Mouse (Mus musculus) heart, postnatal 0 days (tissue): ENCODE measurements around the gene Cfap44. TPM values are rescaled to one million over a fixed set of nuclear protein-coding genes. Genes with fewer than 3 reads are reported as not detected.

Source experiments
- ATAC-seq: fragments of 200-750 bp; cut with Nextera tagmentation; 2 replicates; pipeline ENCODE4 v1.8.0; 2017; ENCODE audit warnings: low read depth, moderate number of reproducible peaks, moderate library complexity; ENCODE audit not compliant: insufficient read depth
- DNase-seq: peaks from one replicate; pipeline ENCODE4 v3.0.0-alpha.2; 2016; ENCODE audit warnings: low spot score
- H3K27ac ChIP-seq: fragments of 300-500 bp; sonication (generic); 2 replicates; pipeline ENCODE4 v1.5.1; 2014; ENCODE audit warnings: low read depth, mild to moderate bottlenecking
- H3K27me3 ChIP-seq: fragments of 300-500 bp; sonication (generic); 2 replicates; pipeline ENCODE4 v1.6.1; 2014; ENCODE audit warnings: low read length, mixed read lengths; ENCODE audit not compliant: control insufficient read depth, insufficient read depth
- H3K36me3 ChIP-seq: fragments of 300-500 bp; sonication (generic); replicated peaks from 2 replicates; pipeline ENCODE4 v1.6.1; 2014; ENCODE audit warnings: low read length, mixed read lengths; ENCODE audit not compliant: control insufficient read depth, insufficient read depth
- H3K4me1 ChIP-seq: fragments of 300-500 bp; sonication (generic); 2 replicates; pipeline ENCODE4 v1.6.1; 2014; ENCODE audit warnings: antibody characterized with exemption; ENCODE audit not compliant: control insufficient read depth, insufficient read depth
- H3K4me2 ChIP-seq: fragments of 300-500 bp; sonication (generic); 2 replicates; pipeline ENCODE4 v1.6.1; 2014; ENCODE audit warnings: low read depth, mild to moderate bottlenecking, low read length, moderate library complexity
- H3K4me3 ChIP-seq: fragments of 300-500 bp; sonication (generic); 2 replicates; pipeline ENCODE4 v1.5.1; 2014; ENCODE audit warnings: low read depth, low read length
- H3K9ac ChIP-seq: fragments of 300-500 bp; sonication (generic); replicated peaks from 2 replicates; pipeline ENCODE4 v1.6.1; 2014; ENCODE audit warnings: low read depth, low read length, mixed read lengths
- H3K9me3 ChIP-seq: fragments of 300-500 bp; sonication (generic); replicated peaks from 2 replicates; pipeline ENCODE4 v1.6.1; 2016; ENCODE audit warnings: low read length; ENCODE audit not compliant: control insufficient read depth
- CTCF ChIP-seq: IDR thresholded peaks from 2 replicates; pipeline ENCODE4 v1.5.1; 2016; ENCODE audit warnings: antibody characterized with exemption, control low read depth, low read depth
- EP300 ChIP-seq: IDR thresholded peaks from 2 replicates; pipeline ENCODE4 v1.6.1; 2016; ENCODE audit warnings: antibody characterized with exemption, low read depth
- WGBS: fragments of 180-500 bp; shearing (Covaris S2); extraction: QIAGEN DNeasy Blood & Tissue Kit; methylation state at CpG from one replicate; pipeline ENCODE4 v1.1.7; 2014; 5-methylcytosine and 5-hydroxymethylcytosine counted together
- polyA plus RNA-seq: library from polyadenylated mRNA; unstranded; fragments of >200 nt; fragmentation: Nextera tagmentation; extraction: Ambion mirVana; gene quantifications from 2 replicates; pipeline ENCODE4 v1.2.1, GENCODE M21; 2015
- total RNA-seq: library from RNA; depleted of rRNA; stranded (reverse); fragments of >200 nt; gene quantifications from 2 replicates; pipeline ENCODE4 v1.2.3, GENCODE M21; 2014; ENCODE audit warnings: low replicate concordance

The Cfap44 gene
- total and polyA plus RNA-seq, 2 experiments from 2014 or later: not detected

DNA sequence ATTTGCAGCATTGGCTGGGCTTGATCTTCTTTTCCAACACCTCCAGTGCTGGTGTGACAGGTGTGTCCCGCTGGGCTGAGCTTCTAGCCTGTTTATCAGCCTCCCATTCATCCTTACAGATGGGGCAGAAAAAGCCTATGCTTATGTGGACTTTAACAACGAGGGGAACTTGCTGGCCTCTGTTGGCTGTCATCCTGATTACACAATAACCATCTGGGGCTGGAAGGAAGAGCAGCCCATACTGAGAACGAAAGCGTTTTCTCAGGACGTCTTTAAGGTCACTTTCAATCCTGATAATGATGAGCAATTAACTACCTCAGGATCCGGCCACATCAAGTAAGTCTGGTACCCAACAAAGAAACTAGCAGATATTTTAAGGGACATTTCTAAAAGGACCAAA lies 15.6 kb downstream of the Cfap44 start:
- no peak overlapping the region for H3K4me3 ChIP-seq
- no peaks in the 10 kb centered on the region for H3K4me1 ChIP-seq
- 41% methylated on average over 6 of the region's 6 CpGs for WGBS
- no peak for ATAC-seq
- TF ChIP-seq EP300 (no peak), CTCF (no peak)
- no peak overlapping the region for H3K4me2 ChIP-seq
- H3K9me3 ChIP-seq: no peaks in the 10 kb centered on the region
- H3K36me3 ChIP-seq: no peaks in the 10 kb centered on the region
- no peak overlapping the region for H3K27ac ChIP-seq
- no peak overlapping the region for H3K9ac ChIP-seq
- no peak for DNase-seq
- no peaks in the 10 kb centered on the region for H3K27me3 ChIP-seq

DNA sequence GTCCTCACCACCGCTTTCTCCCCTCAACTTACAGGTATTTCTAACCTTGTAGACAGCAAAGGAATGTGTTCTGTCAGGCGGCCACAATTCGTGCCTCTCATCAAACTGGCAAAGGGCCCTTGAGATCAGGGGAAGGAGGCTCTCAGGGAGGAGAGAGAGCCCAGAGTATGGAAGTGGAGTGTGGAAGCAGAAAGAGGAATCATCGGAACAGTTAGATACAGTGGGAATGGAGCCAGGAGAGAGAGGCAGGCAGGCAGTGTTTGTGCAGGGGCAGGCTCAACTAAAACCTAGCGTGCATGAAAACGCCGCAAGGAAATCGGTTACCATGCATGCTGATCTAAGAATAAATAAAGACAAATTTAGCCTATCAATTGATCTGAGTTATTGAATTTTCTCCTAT lies 23.0 kb downstream of the Cfap44 start:
- Histone ChIP-seq H3K4me2 (0 out of 2 replicates have a peak overlapping the region, but pooled peaks have one; percentile 13), H3K9me3 (no peaks in the 10 kb centered on the region), H3K4me3 (no peak overlapping the region), H3K9ac (no peak overlapping the region), H3K27me3 (no peaks in the 10 kb centered on the region), H3K4me1 (no peaks in the 10 kb centered on the region), H3K27ac (no peak overlapping the region), H3K36me3 (no peaks in the 10 kb centered on the region)
- WGBS: 37% methylated on average over 8 of the region's 8 CpGs
- no peak for ATAC-seq
- no peak for DNase-seq
- TF ChIP-seq EP300: no peak
- TF ChIP-seq CTCF: no peak

DNA sequence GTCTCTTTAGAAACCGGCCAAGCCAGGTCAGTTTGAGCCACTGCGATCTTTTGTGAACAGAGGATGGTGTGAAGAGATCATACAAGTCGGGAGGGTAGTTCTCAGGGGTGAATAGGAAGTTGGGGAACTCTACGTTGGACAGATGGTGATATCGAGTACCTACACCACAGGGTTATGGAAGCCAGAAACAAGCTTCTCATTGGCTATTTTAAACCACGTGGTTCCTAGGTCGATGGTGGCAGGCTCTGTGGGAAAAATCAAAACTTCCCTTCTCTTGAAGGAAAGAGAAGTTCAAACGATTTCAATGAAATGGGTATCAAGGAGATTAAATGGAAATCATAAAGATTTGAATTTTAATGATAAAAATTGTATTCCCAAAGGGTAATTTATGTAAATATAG lies 27.1 kb downstream of the Cfap44 start:
- Histone ChIP-seq H3K4me1 (no peaks in the 10 kb centered on the region), H3K9me3 (no peaks in the 10 kb centered on the region)

DNA sequence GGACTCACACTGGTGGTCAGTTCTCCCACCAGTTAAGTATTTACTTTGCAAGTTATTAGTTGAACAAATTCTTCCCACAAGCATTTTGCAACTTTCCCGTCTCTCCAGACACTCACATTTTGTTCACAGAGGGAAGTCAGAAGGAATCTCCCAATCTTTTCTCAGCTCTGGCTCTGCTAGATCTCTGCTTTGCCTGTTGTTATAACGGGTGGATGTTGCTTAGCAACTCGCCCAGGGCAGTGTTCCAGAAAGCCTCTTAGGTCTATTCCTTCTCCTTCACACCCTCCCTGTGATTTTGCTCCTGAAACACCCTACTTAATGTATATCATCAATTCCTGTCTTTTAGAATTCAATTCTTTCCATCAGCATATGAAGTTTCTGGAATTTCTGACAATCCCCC lies 28.9 kb downstream of the Cfap44 start:
- 20% methylated on average over 3 of the region's 3 CpGs for WGBS
- Histone ChIP-seq H3K4me2 (no peak overlapping the region), H3K27me3 (no peaks in the 10 kb centered on the region), H3K36me3 (no peaks in the 10 kb centered on the region), H3K27ac (no peak overlapping the region), H3K9me3 (no peaks in the 10 kb centered on the region), H3K4me1 (no peaks in the 10 kb centered on the region), H3K4me3 (no peak overlapping the region), H3K9ac (no peak overlapping the region)
- DNase-seq (no peak), ATAC-seq (no peak)
- TF ChIP-seq EP300 (no peak), CTCF (no peak)

More for the DNA sequence above, 27.1 kb downstream of the Cfap44 start:
- Histone ChIP-seq H3K27me3 (no peaks in the 10 kb centered on the region), H3K36me3 (no peaks in the 10 kb centered on the region), H3K4me2 (no peak overlapping the region), H3K4me3 (no peak overlapping the region), H3K9ac (no peak overlapping the region), H3K27ac (no peak overlapping the region)
- TF ChIP-seq CTCF: no peak
- no peak for TF ChIP-seq EP300
- ATAC-seq (no peak), DNase-seq (no peak)
- 78% methylated on average over 8 of the region's 8 CpGs for WGBS

DNA sequence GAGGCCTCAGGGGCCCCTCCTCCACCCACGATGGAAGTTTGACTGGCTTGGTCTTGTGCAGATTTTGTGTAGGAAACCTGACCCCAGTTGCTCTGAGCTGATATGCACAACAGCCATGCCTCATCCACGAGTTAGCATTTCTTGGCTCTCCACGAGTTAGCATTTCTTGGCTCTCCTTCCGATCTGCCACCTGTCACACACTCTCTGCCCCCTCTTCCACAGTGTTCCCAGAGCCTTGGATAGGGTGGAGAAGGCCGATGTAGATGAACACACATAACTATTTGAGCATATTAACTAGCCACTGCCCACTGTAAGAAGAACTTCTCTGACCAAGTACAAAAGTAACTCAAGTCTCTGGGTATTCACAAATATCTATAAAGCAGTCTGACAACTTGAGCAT lies 33.9 kb downstream of the Cfap44 start:
- no peak overlapping the region for H3K4me3 ChIP-seq
- no peaks in the 10 kb centered on the region for H3K36me3 ChIP-seq
- H3K9me3 ChIP-seq: no peaks in the 10 kb centered on the region
- no peak overlapping the region for H3K27ac ChIP-seq
- no peak for ATAC-seq
- H3K9ac ChIP-seq: no peak overlapping the region
- WGBS: 53% methylated on average over 5 of the region's 5 CpGs
- H3K27me3 ChIP-seq: no peaks in the 10 kb centered on the region
- DNase-seq: no peak
- H3K4me1 ChIP-seq: no peaks in the 10 kb centered on the region
- H3K4me2 ChIP-seq: no peak overlapping the region
- TF ChIP-seq CTCF: no peak
- no peak for TF ChIP-seq EP300

DNA sequence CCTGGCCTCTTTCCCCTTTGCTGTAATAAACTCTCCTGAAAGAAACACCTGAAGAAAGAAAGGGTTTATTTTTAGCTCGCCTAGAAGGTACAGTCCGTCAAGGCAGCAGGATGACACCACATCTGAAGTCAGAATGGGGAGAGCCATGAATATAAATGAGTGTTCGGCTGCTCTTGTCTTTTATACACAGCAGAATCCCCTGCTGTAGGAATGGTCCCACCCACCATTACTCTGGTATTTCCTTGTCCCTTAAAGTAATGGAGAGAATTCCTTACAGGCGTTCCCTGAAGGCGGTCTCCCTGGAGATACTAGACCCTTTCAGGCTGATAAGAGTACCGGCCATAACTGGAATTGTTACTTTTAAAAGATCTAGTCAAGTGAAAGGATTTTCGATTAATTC lies 35.4 kb downstream of the Cfap44 start:
- Histone ChIP-seq H3K27me3 (no peaks in the 10 kb centered on the region), H3K4me2 (no peak overlapping the region), H3K27ac (no peak overlapping the region), H3K4me1 (no peaks in the 10 kb centered on the region), H3K9ac (no peak overlapping the region), H3K4me3 (no peak overlapping the region), H3K9me3 (no peaks in the 10 kb centered on the region), H3K36me3 (no peaks in the 10 kb centered on the region)
- DNase-seq: no peak
- no peak for ATAC-seq
- WGBS: 54% methylated on average over 7 of the region's 7 CpGs
- TF ChIP-seq EP300 (no peak), CTCF (no peak)
